Mouse (Mus musculus): ENCODE measurements around the gene Calu.

DNA sequence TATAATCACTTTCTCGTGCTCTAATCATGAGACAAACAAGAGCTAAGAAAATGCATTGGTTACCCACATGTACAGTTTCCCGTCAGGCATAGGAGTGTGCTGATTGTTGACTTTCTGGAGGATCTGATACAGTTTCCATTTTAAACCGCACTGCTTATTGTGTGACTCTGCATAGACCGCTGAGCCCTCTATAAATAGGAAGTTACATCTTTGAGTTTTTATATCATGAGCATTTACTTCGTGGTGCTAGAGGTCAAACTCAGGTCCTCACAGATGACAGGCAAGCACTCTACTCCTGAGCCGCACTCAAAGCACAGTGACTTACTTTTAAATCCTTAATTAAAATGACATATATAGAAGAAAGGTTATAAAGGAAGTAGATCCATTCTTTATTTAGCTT is 12.3 kb downstream of the Calu start:
- no peak for TF ChIP-seq POLR2A (IDR thresholded peaks at IDR 0.05; ENCODE audit: insufficient read length, low read depth)
- TF ChIP-seq MYOD1 (IDR thresholded peaks at IDR 0.05; ENCODE audit: control insufficient read depth in 1 of 3, insufficient read length in 2 of 3, low read depth in 2 of 3) = no peak
- TF ChIP-seq MAX (IDR thresholded peaks at IDR 0.05; ENCODE audit: low read depth) = no peak
- no peak for TF ChIP-seq POLR2AphosphoS2 (IDR thresholded peaks at IDR 0.05; ENCODE audit: insufficient read length, low read depth)
- no peak for TF ChIP-seq USF1 (IDR thresholded peaks at IDR 0.05; ENCODE audit: low read depth)
- no peak for TF ChIP-seq TCF12 (IDR thresholded peaks at IDR 0.05; ENCODE audit: insufficient read depth, poor library complexity, severe bottlenecking)
- TF ChIP-seq REST (IDR thresholded peaks at IDR 0.05; ENCODE audit: insufficient read depth, insufficient read length) = no peak

Data from myocyte (in vitro differentiated cells).